Mouse (Mus musculus) limb, embryonic 15.5 days (tissue): Measurements from ENCODE around the gene Fam189a1. TPM values are rescaled to one million over a fixed set of nuclear protein-coding genes. Genes with fewer than 3 reads are reported as not detected.

ENCODE experiments used
- ATAC-seq: fragments of 200-750 bp; cut with Nextera tagmentation; 2 replicates; pipeline ENCODE4 v1.8.0; 2017; ENCODE audit warnings: low read depth, moderate TSS enrichment; ENCODE audit not compliant: insufficient number of reproducible peaks, low FRiP score, low TSS enrichment
- H3K27ac ChIP-seq: fragments of 300-500 bp; sonication (generic); 2 replicates; pipeline ENCODE4 v1.5.1; 2015; ENCODE audit warnings: moderate library complexity, mild to moderate bottlenecking, inconsistent platforms
- H3K27me3 ChIP-seq: fragments of 300-500 bp; sonication (generic); 2 replicates; pipeline ENCODE4 v1.6.1; 2015; ENCODE audit warnings: inconsistent platforms
- H3K36me3 ChIP-seq: fragments of 300-500 bp; sonication (generic); 2 replicates; pipeline ENCODE4 v1.6.1; 2015; ENCODE audit warnings: inconsistent platforms
- H3K4me1 ChIP-seq: fragments of 300-500 bp; sonication (generic); 2 replicates; pipeline ENCODE4 v1.6.1; 2015; ENCODE audit warnings: inconsistent platforms
- H3K4me2 ChIP-seq: fragments of 300-500 bp; sonication (generic); 2 replicates; pipeline ENCODE4 v1.6.1; 2015; ENCODE audit warnings: mild to moderate bottlenecking, inconsistent platforms
- H3K4me3 ChIP-seq: fragments of 300-500 bp; sonication (generic); 2 replicates; pipeline ENCODE4 v1.5.1; 2015; ENCODE audit warnings: mild to moderate bottlenecking, inconsistent platforms
- H3K9ac ChIP-seq: fragments of 300-500 bp; sonication (generic); 2 replicates; pipeline ENCODE4 v1.6.1; 2015; ENCODE audit warnings: inconsistent platforms
- H3K9me3 ChIP-seq: fragments of 300-500 bp; sonication (generic); 2 replicates; pipeline ENCODE4 v1.6.1; 2016; ENCODE audit warnings: inconsistent platforms
- WGBS: fragments of 180-500 bp; shearing (Covaris S2); methylation state at CpG from one replicate; pipeline ENCODE4 v1.1.7; 2015; 5-methylcytosine and 5-hydroxymethylcytosine counted together
- polyA plus RNA-seq: library from polyadenylated mRNA; unstranded; fragments of >200 nt; fragmentation: Nextera tagmentation; extraction: Ambion mirVana; gene quantifications from 2 replicates; pipeline ENCODE4 v1.2.1, GENCODE M21; 2015

The Fam189a1 gene
- polyA plus RNA-seq, 1 experiment from 2014 or later = 4.9 TPM

- no peaks in the 10 kb centered on the region for H3K4me1 ChIP-seq
Measured at GRCm38 (mm10) chr7:65029985-65030384, 126.4 kb downstream of the Fam189a1 start.

GRCm38 (mm10) chr7:65021298-65021697 is 135.1 kb downstream of the Fam189a1 start:
- Histone ChIP-seq H3K9ac (no peak overlapping the region), H3K4me1 (no peaks in the 10 kb centered on the region), H3K9me3 (no peaks in the 10 kb centered on the region), H3K4me2 (no peak overlapping the region), H3K36me3 (no peaks in the 10 kb centered on the region), H3K27me3 (no peaks in the 10 kb centered on the region), H3K4me3 (no peak overlapping the region), H3K27ac (no peak overlapping the region)
- ATAC-seq = no peak
- WGBS = 70% methylated on average over 2 of the region's 2 CpGs

More at GRCm38 (mm10) chr7:65029985-65030384, 126.4 kb downstream of the Fam189a1 start:
- Histone ChIP-seq H3K9ac (no peak overlapping the region), H3K27ac (no peak overlapping the region), H3K4me3 (no peak overlapping the region), H3K27me3 (no peaks in the 10 kb centered on the region), H3K36me3 (no peaks in the 10 kb centered on the region), H3K4me2 (no peak overlapping the region), H3K9me3 (no peaks in the 10 kb centered on the region)
- ATAC-seq = no peak
- 91% methylated on average over 16 of the region's 16 CpGs for WGBS

DNA sequence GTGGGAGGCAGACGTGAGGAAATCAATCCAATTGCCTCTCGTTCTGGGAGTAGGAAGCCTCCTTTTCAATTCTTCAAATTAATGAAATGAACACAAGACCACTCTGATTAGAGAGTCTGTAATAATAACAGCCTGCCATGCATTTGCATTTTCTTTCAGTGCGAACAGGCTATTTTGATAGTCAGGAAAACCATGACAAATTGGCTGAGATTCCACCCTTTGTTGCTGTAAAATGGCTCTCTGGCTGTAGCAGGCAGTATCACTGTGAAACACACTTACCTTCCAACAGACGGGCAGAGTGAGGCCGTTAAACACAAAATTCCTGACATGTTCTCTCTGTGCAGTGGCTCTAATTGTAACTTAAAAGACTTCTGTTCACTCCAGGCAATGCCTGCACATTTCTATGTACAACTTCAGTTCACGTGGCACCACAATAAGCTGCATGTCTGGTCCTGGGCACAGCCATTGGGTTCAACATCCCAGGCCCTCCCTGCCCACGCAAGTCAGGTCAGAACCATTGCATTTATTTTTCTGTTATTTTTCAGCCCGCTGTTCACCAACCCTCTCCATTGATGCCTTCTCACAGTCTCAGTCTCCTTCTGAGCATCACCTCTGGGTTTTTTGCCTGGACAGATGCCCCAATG is 138.2 kb downstream of the Fam189a1 start:
- Histone ChIP-seq H3K27ac (no peak overlapping the region), H3K36me3 (no peaks in the 10 kb centered on the region), H3K9ac (no peak overlapping the region), H3K4me2 (no peak overlapping the region), H3K4me1 (no peaks in the 10 kb centered on the region), H3K27me3 (no peaks in the 10 kb centered on the region), H3K9me3 (no peaks in the 10 kb centered on the region), H3K4me3 (no peak overlapping the region)
- 61% methylated on average over 8 of the region's 8 CpGs for whole genome bisulfite sequencing
- no peak for ATAC-seq

DNA sequence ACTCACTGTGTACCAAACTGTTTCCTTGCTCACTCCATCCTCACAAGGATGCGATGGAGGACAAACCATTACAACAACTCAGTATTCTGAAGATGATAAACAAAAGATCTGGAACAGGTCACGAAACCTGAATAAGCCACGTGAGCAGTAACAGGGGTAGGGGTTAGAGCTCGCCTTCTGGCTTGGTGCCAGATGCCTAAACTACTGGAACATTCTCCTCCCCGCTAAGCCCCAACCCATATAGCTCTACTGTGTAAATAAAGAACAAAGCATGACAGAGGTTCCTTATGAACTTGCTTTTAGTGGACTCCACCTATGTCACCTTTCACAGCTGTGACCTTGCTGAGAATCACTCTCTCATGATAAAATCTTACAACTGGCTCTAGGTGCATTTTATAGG is 139.0 kb downstream of the Fam189a1 start:
- ATAC-seq = no peak
- no peak overlapping the region for H3K4me3 ChIP-seq
- H3K9ac ChIP-seq = no peak overlapping the region
- no peaks in the 10 kb centered on the region for H3K4me1 ChIP-seq
- H3K36me3 ChIP-seq = no peaks in the 10 kb centered on the region
- WGBS = 60% methylated on average over 5 of the region's 5 CpGs
- H3K27ac ChIP-seq = no peak overlapping the region
- H3K4me2 ChIP-seq = no peak overlapping the region
- H3K27me3 ChIP-seq = no peaks in the 10 kb centered on the region
- H3K9me3 ChIP-seq = no peaks in the 10 kb centered on the region

DNA sequence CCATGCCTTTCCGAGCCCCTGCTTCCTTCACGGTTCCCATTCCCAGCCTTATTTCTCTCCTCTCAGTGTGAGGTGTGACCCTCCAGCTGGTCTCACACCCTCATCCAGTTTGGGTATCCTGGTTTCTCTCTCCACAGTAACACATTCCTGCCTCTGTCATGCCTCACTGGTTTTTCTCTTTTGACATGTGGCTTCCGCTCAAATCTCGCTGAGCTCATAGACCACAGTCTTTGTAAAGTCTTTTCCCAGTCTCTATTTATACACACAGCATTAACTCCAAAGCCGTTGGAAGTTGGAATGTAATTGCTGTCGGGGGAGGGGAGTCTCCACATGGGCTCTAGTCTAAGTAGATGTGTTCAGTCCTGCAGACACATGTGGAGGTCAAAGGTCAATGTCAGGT is 145.2 kb downstream of the Fam189a1 start:
- Histone ChIP-seq H3K36me3 (no peaks in the 10 kb centered on the region), H3K9ac (no peak overlapping the region), H3K27me3 (no peaks in the 10 kb centered on the region), H3K4me2 (no peak overlapping the region), H3K4me3 (no peak overlapping the region), H3K4me1 (no peaks in the 10 kb centered on the region; the same call in 1 of the 2 replicates), H3K9me3 (no peaks in the 10 kb centered on the region), H3K27ac (no peak overlapping the region)
- 37% methylated on average over 6 of the region's 6 CpGs for WGBS
- ATAC-seq = no peak

DNA sequence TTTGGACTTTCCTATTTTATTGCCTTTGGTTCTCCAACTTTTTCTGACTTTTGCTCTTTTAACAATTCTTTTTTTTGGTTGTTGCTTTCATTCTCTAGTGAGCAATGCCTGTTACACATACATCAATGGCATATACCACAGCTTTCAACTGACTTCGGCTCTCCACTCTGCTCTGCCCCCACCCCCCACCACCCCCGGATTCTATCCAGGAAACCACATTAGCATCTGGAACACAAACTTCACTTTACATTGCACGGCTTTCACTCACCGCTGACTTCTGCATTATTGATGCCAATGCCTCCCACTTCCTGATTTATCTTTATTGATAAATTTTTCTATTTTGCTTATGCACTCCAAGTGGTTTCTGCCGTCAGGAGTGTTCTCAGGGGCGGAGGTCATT is 146.1 kb downstream of the Fam189a1 start:
- 60% methylated on average over 6 of the region's 6 CpGs for WGBS
- H3K9me3 ChIP-seq = no peaks in the 10 kb centered on the region
- no peaks in the 10 kb centered on the region for H3K27me3 ChIP-seq
- H3K27ac ChIP-seq = no peak overlapping the region
- H3K36me3 ChIP-seq = no peaks in the 10 kb centered on the region
- no peak overlapping the region for H3K4me2 ChIP-seq
- H3K4me3 ChIP-seq = no peak overlapping the region
- no peaks in the 10 kb centered on the region; the same call in 1 of the 2 replicates for H3K4me1 ChIP-seq
- ATAC-seq = no peak
- H3K9ac ChIP-seq = no peak overlapping the region

DNA sequence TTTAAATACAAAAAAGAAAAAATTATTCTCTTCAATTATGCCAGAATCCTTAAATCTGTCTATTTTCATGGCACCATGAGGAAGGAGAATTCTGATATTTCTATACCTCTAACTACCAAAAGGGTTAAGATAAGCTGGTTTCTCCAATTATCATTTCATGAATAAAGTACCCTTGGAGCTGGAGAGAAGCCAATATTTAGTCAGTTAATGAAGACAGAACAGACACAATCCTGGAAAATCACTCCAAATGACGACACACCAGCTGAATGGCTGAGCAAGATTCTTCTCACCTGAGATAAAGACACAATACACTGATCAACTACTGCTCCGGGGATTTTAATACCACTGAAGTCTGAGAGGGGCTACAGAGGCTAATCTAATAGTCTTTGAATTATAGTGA is 150.6 kb downstream of the Fam189a1 start:
- Histone ChIP-seq H3K4me3 (no peak overlapping the region), H3K27me3 (no peaks in the 10 kb centered on the region), H3K4me1 (no peaks in the 10 kb centered on the region), H3K27ac (no peak overlapping the region), H3K4me2 (no peak overlapping the region), H3K9me3 (no peaks in the 10 kb centered on the region), H3K36me3 (no peaks in the 10 kb centered on the region), H3K9ac (no peak overlapping the region)
- ATAC-seq = no peak
- 61% methylated on average over 2 of the region's 2 CpGs for WGBS

- no peaks in the 10 kb centered on the region for H3K36me3 ChIP-seq
- H3K4me2 ChIP-seq = no peak overlapping the region
- no peaks in the 10 kb centered on the region for H3K9me3 ChIP-seq
- no peak overlapping the region for H3K4me3 ChIP-seq
- no peak overlapping the region for H3K9ac ChIP-seq
- ATAC-seq = no peak
- no peak overlapping the region for H3K27ac ChIP-seq
- no peaks in the 10 kb centered on the region for H3K27me3 ChIP-seq
- H3K4me1 ChIP-seq = no peaks in the 10 kb centered on the region
- WGBS = 51% methylated on average over 4 of the region's 4 CpGs
Measured at GRCm38 (mm10) chr7:64999718-65000214, 156.6 kb downstream of the Fam189a1 start.

DNA sequence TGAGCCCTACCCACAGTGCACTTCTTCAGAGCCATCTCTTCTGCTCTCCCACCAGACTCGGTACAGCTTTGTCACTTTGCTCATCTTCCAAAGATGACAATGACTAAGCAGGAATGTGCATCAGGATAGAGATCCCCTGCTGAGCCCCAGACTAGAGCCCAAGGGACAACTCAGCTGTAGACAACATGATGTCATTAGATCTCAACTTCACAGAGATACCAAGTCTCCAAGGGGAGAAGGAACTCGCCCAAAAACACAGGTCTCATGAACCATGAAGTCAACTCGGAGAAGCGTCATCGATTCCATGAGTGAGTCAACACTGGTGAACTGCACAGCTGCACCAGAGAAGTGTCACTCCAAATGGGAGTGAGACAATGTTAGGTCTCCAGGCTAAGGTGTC is 158.6 kb downstream of the Fam189a1 start:
- no peak overlapping the region for H3K4me3 ChIP-seq
- WGBS = 88% methylated on average over 5 of the region's 5 CpGs
- no peaks in the 10 kb centered on the region for H3K27me3 ChIP-seq

GRCm38 (mm10) chr7:64995946-64996444 is 160.4 kb downstream of the Fam189a1 start:
- Histone ChIP-seq H3K9ac (no peak overlapping the region), H3K4me1 (no peaks in the 10 kb centered on the region; the same call in 1 of the 2 replicates), H3K4me2 (no peak overlapping the region), H3K9me3 (no peaks in the 10 kb centered on the region), H3K4me3 (no peak overlapping the region), H3K27ac (no peak overlapping the region), H3K27me3 (no peaks in the 10 kb centered on the region), H3K36me3 (no peaks in the 10 kb centered on the region)
- ATAC-seq = no peak
- 38% methylated on average over 8 of the region's 8 CpGs for WGBS

More for the DNA sequence above, 158.6 kb downstream of the Fam189a1 start:
- no peak overlapping the region for H3K27ac ChIP-seq
- no peak overlapping the region for H3K9ac ChIP-seq
- H3K36me3 ChIP-seq = no peaks in the 10 kb centered on the region
- H3K4me1 ChIP-seq = no peaks in the 10 kb centered on the region; the same call in 1 of the 2 replicates
- ATAC-seq = no peak
- no peaks in the 10 kb centered on the region for H3K9me3 ChIP-seq
- no peak overlapping the region for H3K4me2 ChIP-seq

DNA sequence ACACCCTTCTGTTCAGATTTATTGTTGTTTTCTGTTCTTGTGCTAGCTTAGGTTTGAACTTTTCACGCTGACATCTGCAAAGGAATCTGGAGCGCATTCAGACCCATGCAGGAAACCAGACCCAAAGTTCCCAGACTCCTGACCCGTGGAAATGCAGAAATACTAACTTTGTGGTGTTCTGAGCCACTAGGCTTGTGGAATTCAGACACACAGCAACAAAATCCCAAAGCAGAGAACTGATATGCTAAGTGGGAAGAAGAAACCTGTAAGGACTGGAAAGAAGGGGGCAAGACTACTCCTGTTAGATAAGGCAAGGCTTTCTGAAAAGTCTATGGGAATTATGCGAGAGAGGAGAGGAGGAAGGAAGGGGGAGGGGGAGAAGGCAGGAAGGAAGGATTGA is 167.0 kb downstream of the Fam189a1 start:
- Histone ChIP-seq H3K9ac (no peak overlapping the region), H3K9me3 (no peaks in the 10 kb centered on the region), H3K27me3 (no peaks in the 10 kb centered on the region), H3K36me3 (no peaks in the 10 kb centered on the region), H3K27ac (no peak overlapping the region), H3K4me1 (no peaks in the 10 kb centered on the region), H3K4me2 (no peak overlapping the region), H3K4me3 (no peak overlapping the region)
- 61% methylated on average over 4 of the region's 4 CpGs for WGBS
- no peak for ATAC-seq

DNA sequence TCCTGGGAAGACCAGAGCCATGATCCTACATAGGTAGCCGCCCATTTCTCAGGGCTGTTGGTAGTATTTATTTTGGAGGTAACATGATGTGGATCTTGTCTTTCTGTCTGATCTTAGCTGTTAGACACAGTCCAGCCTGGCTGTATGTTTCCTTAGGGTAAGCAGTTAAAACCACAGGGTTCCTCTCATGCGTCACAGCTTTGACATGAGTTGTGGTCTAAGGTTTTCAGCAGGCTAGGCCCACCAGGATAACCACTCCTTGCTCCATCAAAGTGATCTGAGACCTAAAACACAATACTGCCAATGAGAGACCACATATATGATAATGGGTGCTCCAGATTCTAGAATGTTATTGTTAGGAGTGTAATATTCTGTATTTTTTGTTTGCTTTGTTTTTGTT is 168.4 kb downstream of the Fam189a1 start:
- Histone ChIP-seq H3K27me3 (no peaks in the 10 kb centered on the region), H3K4me1 (no peaks in the 10 kb centered on the region), H3K9ac (no peak overlapping the region), H3K27ac (no peak overlapping the region), H3K4me2 (no peak overlapping the region), H3K36me3 (no peaks in the 10 kb centered on the region), H3K9me3 (no peaks in the 10 kb centered on the region), H3K4me3 (no peak overlapping the region)
- ATAC-seq = no peak
- 92% methylated on average over 2 of the region's 2 CpGs for WGBS
